Mouse (Mus musculus): ENCODE data around the gene Ccdc62. TPM values are rescaled to one million over a fixed set of nuclear protein-coding genes. Genes with fewer than 3 reads are reported as not detected.

Ccdc62 gene
- polyA plus RNA-seq (2015; fragmentation: Nextera tagmentation; extraction: Ambion mirVana) = 3.7 TPM in 2 replicates

DNA sequence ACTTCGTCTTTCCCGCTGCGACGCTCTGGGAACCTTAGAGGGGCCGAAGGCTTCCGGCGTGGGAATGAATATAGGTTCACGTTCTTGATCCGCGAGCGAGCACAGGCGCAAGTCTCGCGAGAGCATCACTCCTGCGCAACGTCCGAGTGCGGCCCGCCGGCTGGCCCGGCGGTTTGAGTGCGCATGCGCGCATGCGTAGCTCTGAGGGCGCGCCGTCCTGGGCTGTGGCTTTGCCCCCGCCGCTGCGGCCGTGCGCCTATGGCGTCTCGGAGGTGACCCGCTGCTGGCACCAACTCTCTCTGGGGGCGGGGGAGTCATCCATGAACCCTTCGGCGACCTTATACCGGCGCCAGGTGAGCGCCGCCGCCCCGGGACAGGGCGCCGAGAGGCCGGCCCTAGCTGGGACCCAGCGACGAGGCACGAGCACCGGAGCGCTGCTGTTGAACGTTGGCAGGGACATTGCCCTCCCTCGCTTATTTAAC is at the start of gene Ccdc62:
Gene Ccdc62, plus strand, starts transcription at position 172 of the 482 bp plus-strand sequence.
- H3K9me3 ChIP-seq = no peaks in the 10 kb centered on the region
- H3K4me3 ChIP-seq = peak within 1 kb of the TSS; percentile 83
- peak within 1 kb of the TSS; percentile 89 for H3K27ac ChIP-seq (replicated peaks)
- ATAC-seq (ENCODE audit: extremely low read depth, insufficient number of reproducible peaks, low FRiP score, low TSS enrichment) = peak; percentile 94
- peak within 1 kb of the TSS; percentile 86 for H3K4me2 ChIP-seq
- under 1% methylated on average over 56 of the region's 56 CpGs for WGBS
- H3K36me3 ChIP-seq = peaks cover 42% of the 10 kb centered on the region
- peak within 1 kb of the TSS; percentile 97 for H3K9ac ChIP-seq
- H3K27me3 ChIP-seq (replicated peaks) = no peaks in the 10 kb centered on the region
- peaks cover 12% of the 10 kb centered on the region for H3K4me1 ChIP-seq

DNA sequence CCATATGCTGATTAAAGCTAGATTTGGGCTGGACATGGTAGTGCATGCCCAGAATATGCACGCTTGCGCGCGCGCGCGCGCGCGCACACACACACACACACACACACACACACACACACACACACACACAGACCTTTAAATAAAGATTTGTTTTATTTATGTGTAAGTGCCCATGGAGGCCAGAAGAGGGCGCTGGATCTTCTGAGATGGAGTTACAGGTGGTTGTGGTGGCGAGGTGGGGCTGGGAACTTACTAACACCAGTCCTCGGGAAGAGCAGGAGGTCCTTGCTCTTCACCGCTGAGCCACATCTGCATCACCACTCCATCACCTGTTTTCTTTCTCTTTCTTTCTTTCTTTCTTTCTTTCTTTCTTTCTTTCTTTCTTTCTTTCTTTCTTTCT is 49.7 kb upstream of the Ccdc62 start:
- no peaks in the 10 kb centered on the region for H3K36me3 ChIP-seq
- H3K27me3 ChIP-seq (replicated peaks) = no peaks in the 10 kb centered on the region; the same call in 1 of the 2 replicates
- no peak overlapping the region for H3K4me3 ChIP-seq
- no peaks in the 10 kb centered on the region for H3K9me3 ChIP-seq
- H3K4me2 ChIP-seq = no peak overlapping the region
- ATAC-seq (ENCODE audit: extremely low read depth, insufficient number of reproducible peaks, low FRiP score, low TSS enrichment) = no peak
- H3K4me1 ChIP-seq = peaks cover 10% of the 10 kb centered on the region; the same call in 1 of the 2 replicates
- H3K9ac ChIP-seq = no peak overlapping the region
- 70% methylated on average over 14 of the region's 14 CpGs for WGBS
- no peak overlapping the region for H3K27ac ChIP-seq (replicated peaks)

DNA sequence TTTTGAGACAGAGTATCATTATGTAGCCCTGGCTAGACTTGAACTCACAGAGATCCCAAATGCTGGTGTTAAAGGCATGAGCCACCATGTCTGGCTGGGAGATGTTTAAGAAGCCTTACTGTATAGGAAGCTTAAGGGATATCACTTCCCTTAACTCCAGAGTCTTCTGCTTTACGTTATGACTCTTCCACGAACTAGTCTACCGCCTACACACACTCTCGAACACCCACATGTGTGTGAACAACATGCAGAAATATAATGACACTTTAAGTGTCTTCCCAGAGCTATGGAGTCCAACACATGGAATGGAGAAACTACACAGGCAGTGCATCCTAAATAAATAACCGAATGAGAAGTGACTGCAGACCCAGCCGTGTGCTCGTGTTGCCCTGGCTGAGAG is 46.6 kb upstream of the Ccdc62 start:
- Histone ChIP-seq H3K4me1 (peaks cover 10% of the 10 kb centered on the region; the same call in 1 of the 2 replicates), H3K4me2 (no peak overlapping the region), H3K9me3 (no peaks in the 10 kb centered on the region), H3K4me3 (no peak overlapping the region), H3K27me3 (replicated peaks) (no peaks in the 10 kb centered on the region; the same call in 1 of the 2 replicates), H3K36me3 (no peaks in the 10 kb centered on the region), H3K9ac (no peak overlapping the region), H3K27ac (replicated peaks) (no peak overlapping the region)
- 71% methylated on average over 7 of the region's 7 CpGs for WGBS
- no peak for ATAC-seq (ENCODE audit: extremely low read depth, insufficient number of reproducible peaks, low FRiP score, low TSS enrichment)

DNA sequence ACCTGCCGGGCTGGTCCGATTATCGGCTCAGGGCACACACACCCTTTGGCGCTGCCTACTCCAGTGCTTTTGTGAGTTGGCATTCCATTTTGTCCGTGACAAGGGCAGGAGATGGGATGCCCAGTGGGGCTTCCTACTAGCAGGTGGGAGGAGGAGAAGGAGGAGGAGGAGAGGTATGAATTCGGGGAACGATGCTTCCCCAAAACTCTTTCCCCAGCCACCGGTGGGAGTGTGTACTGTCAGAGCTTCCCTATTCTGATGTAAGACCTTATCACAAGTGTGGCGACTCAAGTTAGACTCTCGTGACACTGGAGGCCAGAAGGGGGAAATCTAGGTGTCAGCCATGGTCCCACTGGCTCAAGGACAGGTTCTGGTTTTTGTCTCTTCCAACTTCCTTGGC is 46.1 kb upstream of the Ccdc62 start:
- 55% methylated on average over 10 of the region's 10 CpGs for WGBS
- ATAC-seq (ENCODE audit: extremely low read depth, insufficient number of reproducible peaks, low FRiP score, low TSS enrichment) = no peak
- H3K9ac ChIP-seq = no peak overlapping the region

DNA sequence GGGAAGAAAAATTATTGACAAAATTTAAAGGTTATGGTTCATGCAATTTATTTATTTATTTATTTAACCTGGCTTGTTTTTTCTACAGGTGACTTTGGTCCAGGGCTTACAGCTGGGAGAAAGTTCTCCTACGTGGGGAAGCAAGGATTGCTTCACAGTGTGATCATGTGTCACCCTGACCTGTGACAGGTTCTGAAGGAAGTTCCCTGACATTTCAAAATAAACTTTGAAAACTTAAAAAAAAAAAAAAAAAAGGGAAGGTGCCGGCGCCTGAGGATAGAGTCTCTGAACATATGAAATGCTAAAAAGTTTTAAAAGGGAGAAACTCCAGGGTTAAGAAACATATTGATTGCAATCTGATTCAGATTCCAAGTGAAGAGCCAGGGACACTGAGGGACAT is 44.1 kb upstream of the Ccdc62 start:
- Histone ChIP-seq H3K4me3 (no peak overlapping the region), H3K4me2 (no peak overlapping the region), H3K27me3 (replicated peaks) (no peaks in the 10 kb centered on the region; the same call in 1 of the 2 replicates), H3K36me3 (no peaks in the 10 kb centered on the region), H3K27ac (replicated peaks) (no peak overlapping the region), H3K9me3 (no peaks in the 10 kb centered on the region), H3K9ac (no peak overlapping the region), H3K4me1 (no peaks in the 10 kb centered on the region)
- WGBS = 69% methylated on average over 3 of the region's 3 CpGs
- ATAC-seq (ENCODE audit: extremely low read depth, insufficient number of reproducible peaks, low FRiP score, low TSS enrichment) = no peak

More for the DNA sequence above, 46.1 kb upstream of the Ccdc62 start:
- H3K4me2 ChIP-seq = no peak overlapping the region
- H3K27ac ChIP-seq (replicated peaks) = no peak overlapping the region
- H3K4me3 ChIP-seq = no peak overlapping the region
- no peaks in the 10 kb centered on the region; the same call in 1 of the 2 replicates for H3K27me3 ChIP-seq (replicated peaks)
- H3K9me3 ChIP-seq = no peaks in the 10 kb centered on the region
- H3K4me1 ChIP-seq = peaks cover 10% of the 10 kb centered on the region; the same call in 1 of the 2 replicates
- H3K36me3 ChIP-seq = no peaks in the 10 kb centered on the region

DNA sequence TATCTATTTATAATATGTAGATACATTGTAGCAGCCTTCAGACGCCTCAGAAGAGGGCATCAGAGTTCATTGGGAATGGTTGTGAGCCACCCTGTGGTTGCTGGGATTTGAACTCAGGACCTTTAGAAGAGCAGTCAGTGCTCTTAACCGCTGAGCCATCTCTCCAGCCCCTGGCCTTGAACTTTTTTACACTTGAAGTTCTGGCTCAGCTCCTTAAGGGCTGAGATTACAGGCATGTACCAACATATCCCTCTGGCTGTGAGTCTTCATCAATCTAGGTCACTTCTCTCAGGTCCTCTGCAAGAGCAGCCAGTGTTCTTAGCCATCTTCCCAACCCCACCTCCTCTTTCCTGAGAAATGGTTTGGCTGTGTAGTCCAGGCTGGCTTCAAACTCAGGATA is 40.2 kb upstream of the Ccdc62 start:
- Histone ChIP-seq H3K27ac (replicated peaks) (no peak overlapping the region), H3K36me3 (no peaks in the 10 kb centered on the region), H3K27me3 (replicated peaks) (no peaks in the 10 kb centered on the region), H3K4me1 (peaks cover 5% of the 10 kb centered on the region; the same call in 1 of the 2 replicates), H3K9ac (no peak overlapping the region), H3K9me3 (no peaks in the 10 kb centered on the region), H3K4me3 (no peak overlapping the region), H3K4me2 (no peak overlapping the region)
- no peak for ATAC-seq (ENCODE audit: extremely low read depth, insufficient number of reproducible peaks, low FRiP score, low TSS enrichment)
- 66% methylated on average over 2 of the region's 2 CpGs for WGBS

DNA sequence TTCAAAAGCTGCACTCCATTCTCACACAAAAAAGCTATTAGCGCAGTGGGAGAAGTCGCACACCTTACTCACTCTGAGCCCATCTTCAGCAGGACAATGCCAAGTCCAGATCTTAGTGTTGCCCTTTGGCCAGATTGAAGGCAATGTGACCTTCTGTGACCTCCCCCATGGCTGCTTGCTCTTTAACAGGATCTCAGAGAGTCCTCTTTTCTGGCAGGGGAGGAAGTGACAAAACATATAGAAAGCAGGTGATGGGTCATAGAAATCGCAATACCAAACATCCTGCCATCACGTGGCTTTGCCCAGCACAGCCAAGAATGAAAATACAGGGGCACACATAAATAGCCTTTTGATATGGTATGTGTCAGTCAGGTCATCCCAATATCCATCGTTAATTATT is 39.5 kb upstream of the Ccdc62 start:
- 78% methylated on average over 5 of the region's 5 CpGs for WGBS
- no peak overlapping the region for H3K27ac ChIP-seq (replicated peaks)

DNA sequence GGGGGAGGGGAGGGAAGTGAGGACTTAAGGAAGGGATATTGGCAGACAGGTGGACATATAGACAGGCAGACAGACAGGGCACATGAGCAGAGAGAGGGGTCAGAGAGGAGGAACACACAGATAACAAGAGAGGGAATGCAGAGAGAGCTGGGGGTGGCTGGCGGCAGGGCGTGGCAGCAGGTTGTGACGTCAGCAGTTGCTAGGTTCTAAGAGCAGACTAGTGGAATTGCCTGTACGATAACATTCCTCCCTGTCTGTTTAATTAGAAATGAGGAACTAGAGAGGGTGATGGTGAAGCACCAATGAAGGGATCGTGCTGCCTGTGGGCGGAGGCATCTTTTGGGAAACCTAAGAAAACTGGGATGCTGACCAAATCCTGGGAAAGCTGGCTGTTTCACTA is 38.8 kb upstream of the Ccdc62 start:
- Histone ChIP-seq H3K27ac (replicated peaks) (no peak overlapping the region), H3K4me2 (peak overlapping the region; percentile 42), H3K36me3 (no peaks in the 10 kb centered on the region), H3K4me1 (peaks cover 5% of the 10 kb centered on the region; the same call in 1 of the 2 replicates), H3K9me3 (no peaks in the 10 kb centered on the region), H3K4me3 (no peak overlapping the region), H3K9ac (no peak overlapping the region), H3K27me3 (replicated peaks) (no peaks in the 10 kb centered on the region)
- ATAC-seq (ENCODE audit: extremely low read depth, insufficient number of reproducible peaks, low FRiP score, low TSS enrichment) = no peak
- WGBS = 42% methylated on average over 6 of the region's 6 CpGs

More for the DNA sequence above, 39.5 kb upstream of the Ccdc62 start:
- H3K4me2 ChIP-seq = no peak overlapping the region
- H3K4me1 ChIP-seq = peaks cover 5% of the 10 kb centered on the region; the same call in 1 of the 2 replicates
- no peak overlapping the region for H3K4me3 ChIP-seq
- H3K9me3 ChIP-seq = no peaks in the 10 kb centered on the region
- no peak overlapping the region for H3K9ac ChIP-seq
- no peaks in the 10 kb centered on the region for H3K27me3 ChIP-seq (replicated peaks)
- no peaks in the 10 kb centered on the region for H3K36me3 ChIP-seq
- no peak for ATAC-seq (ENCODE audit: extremely low read depth, insufficient number of reproducible peaks, low FRiP score, low TSS enrichment)

DNA sequence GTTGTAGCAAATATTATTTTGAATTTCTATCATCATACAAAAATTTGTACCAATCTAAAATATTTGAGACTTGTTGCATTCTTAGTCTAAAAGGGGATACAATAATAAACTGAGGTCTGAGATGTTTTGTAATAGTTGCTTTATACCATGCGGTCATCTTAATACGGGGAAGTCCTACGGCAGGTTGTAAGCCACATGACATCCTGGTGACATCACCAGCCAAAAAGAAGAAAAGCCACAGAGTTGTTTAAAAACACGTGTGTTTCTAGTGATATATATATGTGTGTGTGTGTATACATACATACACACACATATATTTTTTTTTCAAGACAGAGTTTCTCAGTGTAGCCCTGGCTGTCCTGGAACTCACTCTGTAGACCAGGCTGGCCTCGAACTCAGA is 37.0 kb upstream of the Ccdc62 start:
- no peaks in the 10 kb centered on the region for H3K36me3 ChIP-seq
- H3K27ac ChIP-seq (replicated peaks) = no peak overlapping the region
- H3K9ac ChIP-seq = no peak overlapping the region
- ATAC-seq (ENCODE audit: extremely low read depth, insufficient number of reproducible peaks, low FRiP score, low TSS enrichment) = no peak
- peaks cover 5% of the 10 kb centered on the region; the same call in 1 of the 2 replicates for H3K4me1 ChIP-seq
- WGBS = 87% methylated on average over 5 of the region's 5 CpGs
- no peaks in the 10 kb centered on the region for H3K9me3 ChIP-seq
- no peak overlapping the region for H3K4me2 ChIP-seq
- no peaks in the 10 kb centered on the region for H3K27me3 ChIP-seq (replicated peaks)
- H3K4me3 ChIP-seq = no peak overlapping the region

DNA sequence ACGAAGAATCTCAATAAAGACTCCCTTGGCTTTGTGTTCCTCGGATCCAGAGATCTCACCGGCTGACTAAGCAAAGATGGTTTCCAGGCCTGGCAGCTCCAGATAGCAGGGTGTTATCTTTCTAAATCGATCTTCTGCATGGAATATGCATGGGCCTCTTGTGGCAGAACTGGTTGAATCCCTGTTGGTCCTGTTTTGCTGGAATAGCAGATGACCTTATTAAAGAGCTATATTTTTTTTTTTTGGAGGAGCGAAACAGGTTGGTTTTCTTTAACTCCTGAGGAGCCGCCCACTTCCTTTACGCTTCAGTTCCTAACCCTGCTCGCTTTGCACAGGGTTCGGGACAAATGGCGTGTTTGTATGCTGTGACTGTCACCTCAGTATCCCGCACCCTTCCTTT is 34.1 kb upstream of the Ccdc62 start:
- H3K4me3 ChIP-seq = no peak overlapping the region
- H3K9me3 ChIP-seq = no peaks in the 10 kb centered on the region
- no peak overlapping the region for H3K27ac ChIP-seq (replicated peaks)
- no peaks in the 10 kb centered on the region for H3K27me3 ChIP-seq (replicated peaks)
- no peak overlapping the region for H3K9ac ChIP-seq
- WGBS = 77% methylated on average over 11 of the region's 11 CpGs
- peaks cover 5% of the 10 kb centered on the region; the same call in 1 of the 2 replicates for H3K4me1 ChIP-seq
- H3K36me3 ChIP-seq = no peaks in the 10 kb centered on the region
- no peak overlapping the region for H3K4me2 ChIP-seq
- no peak for ATAC-seq (ENCODE audit: extremely low read depth, insufficient number of reproducible peaks, low FRiP score, low TSS enrichment)

DNA sequence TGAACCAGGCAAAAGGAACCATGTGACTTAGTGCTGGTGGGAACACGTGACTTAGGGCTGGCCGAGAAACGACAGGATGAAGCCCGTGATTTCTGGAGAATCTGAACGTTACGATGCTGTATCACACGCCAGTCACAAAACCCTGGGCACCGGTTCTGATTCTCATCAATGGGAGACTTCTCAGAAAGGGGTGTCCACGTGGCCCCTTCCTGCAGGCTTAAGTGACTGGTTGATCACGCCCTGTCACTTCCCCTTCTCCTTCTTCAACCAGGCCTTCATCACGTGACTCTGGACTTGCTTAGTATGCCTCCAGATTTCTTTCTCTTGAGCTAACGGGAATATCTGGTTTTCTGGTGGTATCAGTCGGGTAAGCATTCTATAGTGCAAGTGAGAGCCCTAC is 33.1 kb upstream of the Ccdc62 start:
- H3K4me3 ChIP-seq = no peak overlapping the region
- no peaks in the 10 kb centered on the region for H3K4me1 ChIP-seq
- no peak for ATAC-seq (ENCODE audit: extremely low read depth, insufficient number of reproducible peaks, low FRiP score, low TSS enrichment)
- no peaks in the 10 kb centered on the region for H3K9me3 ChIP-seq
- H3K4me2 ChIP-seq = no peak overlapping the region
- H3K27me3 ChIP-seq (replicated peaks) = no peaks in the 10 kb centered on the region
- no peaks in the 10 kb centered on the region for H3K36me3 ChIP-seq
- H3K9ac ChIP-seq = no peak overlapping the region
- no peak overlapping the region for H3K27ac ChIP-seq (replicated peaks)
- WGBS = 72% methylated on average over 13 of the region's 13 CpGs

DNA sequence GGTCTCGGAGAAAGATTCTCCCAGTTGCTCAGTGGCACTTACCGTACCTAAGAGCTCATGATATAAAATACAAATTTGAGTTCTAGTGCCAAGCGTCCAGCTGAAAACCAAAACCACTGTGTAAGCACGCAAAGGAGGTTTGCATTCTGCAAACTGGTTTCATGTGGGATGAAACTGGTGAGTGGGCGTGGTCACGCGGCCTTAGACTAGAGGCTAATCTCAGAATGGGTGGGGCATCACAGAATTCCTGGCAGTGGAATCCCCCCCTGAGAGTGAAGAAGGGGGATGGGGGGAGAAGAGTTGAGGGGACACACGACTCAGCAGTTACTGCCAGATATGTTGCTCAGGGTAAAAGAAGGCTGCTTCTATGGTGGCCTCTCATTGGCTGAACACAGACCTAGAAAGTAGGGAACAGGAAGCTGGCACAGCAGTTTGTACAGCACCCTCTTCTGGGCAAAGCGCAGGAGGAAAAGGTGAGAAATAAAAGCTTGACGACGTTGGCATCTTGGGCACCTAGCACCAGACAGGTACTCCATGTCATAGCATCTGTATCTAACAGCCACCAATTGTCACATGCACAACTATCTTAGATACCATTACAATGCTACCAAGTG is 26.3 kb upstream of the Ccdc62 start:
- no peak for ATAC-seq (ENCODE audit: extremely low read depth, insufficient number of reproducible peaks, low FRiP score, low TSS enrichment)
- Histone ChIP-seq H3K27ac (replicated peaks) (no peak overlapping the region), H3K4me2 (no peak overlapping the region), H3K4me3 (no peak overlapping the region), H3K9me3 (no peaks in the 10 kb centered on the region), H3K36me3 (peaks cover 11% of the 10 kb centered on the region), H3K9ac (no peak overlapping the region), H3K4me1 (peaks cover 17% of the 10 kb centered on the region), H3K27me3 (replicated peaks) (no peaks in the 10 kb centered on the region)
- 63% methylated on average over 11 of the region's 11 CpGs for WGBS

All from heart, embryonic 13.5 days (tissue).